Mouse (Mus musculus) limb, embryonic 10.5 days (tissue): ENCODE results near the gene Vmn1r44. TPM values are rescaled to one million over a fixed set of nuclear protein-coding genes. Genes with fewer than 3 reads are reported as not detected.

Experiments used
- polyA plus RNA-seq: library from polyadenylated mRNA; unstranded; fragments of >200 nt; fragmentation: Nextera tagmentation; extraction: Ambion mirVana; gene quantifications from 2 replicates; pipeline ENCODE4 v1.2.1, GENCODE M21; 2016

Vmn1r44 gene
- polyA plus RNA-seq, 1 experiment from 2014 or later = not detected

Other genes with a start within 250 kb of the Vmn1r44 start
- 9.5 and 11.0 TPM in 2 replicates for gene Txnrd3, start 239.7 kb upstream of the Vmn1r44 start, polyA plus RNA-seq
- gene Vmn1r40, start 176.1 kb upstream of the Vmn1r44 start, polyA plus RNA-seq = not detected in 2 replicates
- not detected in 2 replicates for gene Vmn1r41, start 142.9 kb upstream of the Vmn1r44 start, polyA plus RNA-seq
- not detected in 2 replicates for gene Vmn1r42, start 7.2 kb upstream of the Vmn1r44 start, polyA plus RNA-seq
- gene Vmn1r43, start 7.2 kb upstream of the Vmn1r44 start, polyA plus RNA-seq = not detected in 2 replicates
- gene Vmn1r45, start 56.9 kb downstream of the Vmn1r44 start, polyA plus RNA-seq = not detected in 2 replicates
- not detected in 2 replicates for gene Vmn1r46, start 85.7 kb downstream of the Vmn1r44 start, polyA plus RNA-seq
- not detected in 2 replicates for gene Vmn1r47, start 132.5 kb downstream of the Vmn1r44 start, polyA plus RNA-seq
- not detected in 2 replicates for gene Vmn1r48, start 153.2 kb downstream of the Vmn1r44 start, polyA plus RNA-seq
- not detected in 2 replicates for gene Vmn1r49, start 194.8 kb downstream of the Vmn1r44 start, polyA plus RNA-seq
- not detected in 2 replicates for gene Vmn1r50, start 217.8 kb downstream of the Vmn1r44 start, polyA plus RNA-seq
- not detected in 2 replicates for gene Vmn1r51, start 238.9 kb downstream of the Vmn1r44 start, polyA plus RNA-seq